9 mouse cellular contexts compared by ENCODE assay signal in the genomic region with DNA sequence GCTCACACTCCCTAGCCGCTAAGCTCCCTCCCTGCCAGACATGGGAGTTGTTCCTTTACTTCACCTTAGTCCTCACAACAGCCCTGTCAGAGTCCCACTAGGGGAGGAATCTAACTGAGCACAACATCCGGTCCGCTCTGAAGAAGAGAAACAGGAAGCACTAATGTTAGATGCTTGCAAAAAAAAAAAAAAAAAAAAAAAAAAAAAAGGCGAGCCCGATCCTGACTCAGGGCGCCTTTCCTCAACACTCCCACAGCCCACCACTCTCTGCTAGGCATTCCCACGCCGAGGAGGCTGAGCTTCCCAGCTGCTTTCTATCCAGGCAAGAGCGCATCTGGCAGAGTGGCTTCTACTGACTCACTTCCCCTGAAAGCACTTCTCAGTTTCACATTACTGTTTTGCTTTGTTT.
DNase-seq lines count a peak whose midpoint lies in the region; ATAC-seq and TF ChIP-seq lines count a peak whose summit lies in the region.
"Had no signal": no experiment of that assay in that cellular context is flagged by ENCODE, and none has a peak within 500 bp of the region (broad histone marks: within the 10 kb centered on the region; RNA-seq: fewer than 3 reads in every experiment).

No protein-coding gene starts in this region.

- H3K4me2 ChIP-seq in heart, embryonic 11.5 days = no peak overlapping the region
- no peak overlapping the region for H3K4me2 ChIP-seq in embryonic facial prominence, embryonic 14.5 days (ENCODE audit: low read depth, low read length)

- peak overlapping the region; percentile 12; the same call in 1 of the 2 replicates for H3K4me3 ChIP-seq in heart, adult 2 months
- H3K4me3 ChIP-seq in heart, embryonic 11.5 days (ENCODE audit: low read depth, low read length) = no peak overlapping the region
- H3K4me3 ChIP-seq in embryonic facial prominence, embryonic 14.5 days (ENCODE audit: low read depth, low read length) = no peak overlapping the region

- no peaks in the 10 kb centered on the region for H3K79me2 ChIP-seq in heart, adult 2 months (replicated peaks; ENCODE audit: control insufficient read depth, insufficient read depth, low read length)

- intact Hi-C loops in heart, adult 2 months (cut with DNase I) = loop anchor here (1.0 to 5.0 kb wide), 3 partner anchors 82 to 175 kb away; no protein-coding TSS in a partner anchor

- TF ChIP-seq CTCF in heart, adult 2 months (IDR thresholded peaks at IDR 0.05) = peak; percentile 32

- H3K4me1 ChIP-seq in heart, adult 2 months (ENCODE audit: control insufficient read depth, insufficient read depth, low read length) = peaks cover 14% of the 10 kb centered on the region
- H3K4me1 ChIP-seq in heart, embryonic 11.5 days (ENCODE audit: control insufficient read depth, insufficient read depth, low read length) = peaks cover 16% of the 10 kb centered on the region; the same call in 1 of the 2 replicates
- H3K4me1 ChIP-seq in embryonic facial prominence, embryonic 14.5 days (ENCODE audit: control insufficient read depth, insufficient read depth, low read length) = no peaks in the 10 kb centered on the region

- DNase-seq in heart, adult 2 months = peak; percentile 61 to 62
- DNase-seq in embryonic facial prominence, embryonic 14.5 days (ENCODE audit: low spot score) = peak; percentile 58
- peak; percentile 38 to 65 for DNase-seq in kidney, postnatal 25 days
- no peak for DNase-seq in cerebellum, adult 11 months

- no peak; the same call in 1 of the 2 replicates for ATAC-seq in heart, embryonic 11.5 days (replicated peaks; ENCODE audit: insufficient number of reproducible peaks, low FRiP score, low TSS enrichment)
- peak; percentile 50; the same call in 1 of the 2 replicates for ATAC-seq in embryonic facial prominence, embryonic 14.5 days (ENCODE audit: low read depth)
- ATAC-seq in neutrophil, adult 5-6 weeks (ENCODE audit: extremely low read depth, insufficient number of reproducible peaks, low FRiP score, poor library complexity, severe bottlenecking) = peak; percentile 60
- ATAC-seq in megakaryocyte-erythroid progenitor cell, adult 5-6 weeks (replicated peaks; ENCODE audit: low FRiP score, low TSS enrichment, poor library complexity, severe bottlenecking) = no peak
- ATAC-seq in erythroid progenitor cell, adult 5-6 weeks (replicated peaks; ENCODE audit: low FRiP score, poor library complexity, severe bottlenecking) = no peak
- ATAC-seq: Patski had no signal

- H3K9ac ChIP-seq in heart, adult 2 months (ENCODE audit: low read depth, low read length) = peak overlapping the region; percentile 63
- H3K9ac ChIP-seq in heart, embryonic 11.5 days (ENCODE audit: low read depth, low read length) = no peak overlapping the region
- no peak overlapping the region for H3K9ac ChIP-seq in embryonic facial prominence, embryonic 14.5 days (ENCODE audit: low read depth, low read length)

- peak overlapping the region; percentile 63 for H3K27ac ChIP-seq in heart, adult 2 months
- no peak overlapping the region for H3K27ac ChIP-seq in heart, embryonic 11.5 days (ENCODE audit: low read depth, low read length)
- no peak overlapping the region for H3K27ac ChIP-seq in embryonic facial prominence, embryonic 14.5 days (replicated peaks; ENCODE audit: low read depth, low read length)

- no peaks in the 10 kb centered on the region for H3K27me3 ChIP-seq in heart, adult 2 months (ENCODE audit: control insufficient read depth, insufficient read depth, low read length)
- no peaks in the 10 kb centered on the region for H3K27me3 ChIP-seq in heart, embryonic 11.5 days (ENCODE audit: control insufficient read depth, insufficient read depth, low read length)
- H3K27me3 ChIP-seq in embryonic facial prominence, embryonic 14.5 days (replicated peaks; ENCODE audit: control insufficient read depth, insufficient read depth, low read length) = no peaks in the 10 kb centered on the region
- H3K27me3 ChIP-seq: Patski had no signal

- H3K36me3 ChIP-seq in heart, adult 2 months (ENCODE audit: control insufficient read depth, insufficient read depth, low read length) = peaks cover 38% of the 10 kb centered on the region
- H3K36me3 ChIP-seq in heart, embryonic 11.5 days (ENCODE audit: control insufficient read depth, insufficient read depth, low read length) = no peaks in the 10 kb centered on the region; the same call in 1 of the 2 replicates
- H3K36me3 ChIP-seq in embryonic facial prominence, embryonic 14.5 days (ENCODE audit: control insufficient read depth, insufficient read depth, low read length) = peaks cover 54% of the 10 kb centered on the region

- H3K9me3 ChIP-seq in heart, embryonic 11.5 days (replicated peaks; ENCODE audit: control insufficient read depth, low read length) = no peaks in the 10 kb centered on the region
- H3K9me3 ChIP-seq in embryonic facial prominence, embryonic 14.5 days (ENCODE audit: control insufficient read depth, low read length) = no peaks in the 10 kb centered on the region

- TF ChIP-seq POLR2A in heart, adult 2 months (IDR thresholded peaks at IDR 0.05; ENCODE audit: insufficient read depth, low read depth, low read length) = 0 out of 2 replicates have a peak, but pooled peaks have one; percentile 19

- no peak for TF ChIP-seq EP300 in heart, adult 2 months (IDR thresholded peaks at IDR 0.05; ENCODE audit: insufficient read depth, low read depth, low read length)

- WGBS in heart, adult 2 months = 31% methylated on average over 9 of the region's 9 CpGs
- 42% methylated on average over 9 of the region's 9 CpGs for WGBS in heart, embryonic 11.5 days (ENCODE audit: insufficient replicate concordance)
- WGBS in embryonic facial prominence, embryonic 14.5 days = 43% methylated on average over 9 of the region's 9 CpGs

Comparison
In these comparisons a context has a peak if more than half of its experiments do, and no peak if none do; other contexts are left out.
1. ATAC-seq: peak in embryonic facial prominence, embryonic 14.5 days (single experiment) and neutrophil, adult 5-6 weeks (single experiment); none in heart, embryonic 11.5 days (single experiment), megakaryocyte-erythroid progenitor cell, adult 5-6 weeks (single experiment) and erythroid progenitor cell, adult 5-6 weeks (single experiment).